Mouse (Mus musculus) small intestine, adult 2 months (tissue): ENCODE data around the gene Tmigd1.

Experiments
- CTCF ChIP-seq: fragments of 200-500 bp; IDR thresholded peaks from 2 replicates; pipeline ENCODE4 v1.5.1; 2012; ENCODE audit warnings: low read depth, mild to moderate bottlenecking, control low read depth, inconsistent platforms, low read length, moderate library complexity, mixed read lengths; ENCODE audit not compliant: insufficient replicate concordance, insufficient read length; ENCODE audit errors: extremely low read depth
- POLR2A ChIP-seq: fragments of 200-500 bp; IDR thresholded peaks from 2 replicates; pipeline ENCODE4 v1.6.1; 2012; ENCODE audit warnings: low read depth, mild to moderate bottlenecking, control low read depth, inconsistent platforms, low read length, moderate library complexity

- TF ChIP-seq POLR2A (no peak), CTCF (no peak)
Measured at GRCm38 (mm10) chr11:76873865-76874264, 28.1 kb upstream of the Tmigd1 start.
